Mouse (Mus musculus): ENCODE measurements at regions not wholly inside any gene's neighbourhood (a gene's known extent, or its start where the extent isn't known, plus 50 kb on each side); places are given as distances from the start of the nearest gene placed in this dataset.

DNA sequence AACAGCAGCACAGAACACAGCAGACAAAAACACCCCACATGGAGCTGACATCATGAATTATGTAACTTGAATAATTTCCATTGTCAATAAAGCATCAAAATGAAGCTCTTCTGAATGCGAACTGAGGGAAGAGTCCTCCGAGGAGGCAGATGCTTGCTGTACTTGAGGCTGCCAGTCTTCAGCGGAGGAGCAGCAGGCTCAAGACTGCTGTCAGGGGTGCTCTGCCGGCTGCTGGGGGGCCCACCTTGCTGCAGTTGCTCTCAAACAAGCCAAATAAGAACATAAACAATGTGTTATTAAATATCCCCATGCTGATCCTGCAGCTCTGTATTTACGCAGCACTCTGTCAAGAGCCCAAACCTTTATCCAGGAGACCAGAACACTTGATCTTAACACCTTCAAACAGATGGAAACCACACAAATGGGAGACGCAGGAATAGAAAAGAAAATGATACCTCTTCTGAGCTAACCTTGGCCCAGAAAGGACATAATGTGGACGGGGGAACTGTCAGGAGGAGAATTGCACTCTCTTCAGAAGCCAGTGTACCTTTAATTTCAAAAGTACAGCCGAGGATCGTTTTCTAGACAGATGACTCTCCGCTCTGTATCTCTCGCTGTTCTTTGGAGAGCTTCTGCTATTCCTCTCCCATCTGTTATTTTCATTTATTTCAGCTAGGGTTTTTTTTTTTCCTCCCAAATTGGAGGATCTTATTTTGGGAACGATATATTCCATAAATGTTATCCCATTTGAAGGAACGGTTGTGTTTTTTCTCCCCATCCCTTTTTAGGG lies 612.0 kb upstream of the Arid1b start:
- H3K4me3 ChIP-seq (ENCODE audit: low read depth, low read length) = no peak overlapping the region
- H3K4me2 ChIP-seq (replicated peaks; ENCODE audit: low read depth) = no peak overlapping the region
- H3K9me3 ChIP-seq (ENCODE audit: control insufficient read depth) = no peaks in the 10 kb centered on the region
- ATAC-seq = no peak
- no peak overlapping the region for H3K9ac ChIP-seq (ENCODE audit: low read depth, low read length)
- H3K27ac ChIP-seq (ENCODE audit: low read depth, low read length) = no peak overlapping the region
- H3K4me1 ChIP-seq (replicated peaks; ENCODE audit: control insufficient read depth, insufficient read depth, low read length) = no peaks in the 10 kb centered on the region; the same call in 1 of the 2 replicates
- 81% methylated on average over 13 of the region's 13 CpGs for WGBS
- no peak for TF ChIP-seq CTCF (IDR thresholded peaks at IDR 0.05; ENCODE audit: low read depth)
- no peaks in the 10 kb centered on the region for H3K27me3 ChIP-seq (replicated peaks; ENCODE audit: control insufficient read depth, insufficient read depth, low read length)
- no peaks in the 10 kb centered on the region for H3K36me3 ChIP-seq (ENCODE audit: control insufficient read depth, insufficient read depth)

DNA sequence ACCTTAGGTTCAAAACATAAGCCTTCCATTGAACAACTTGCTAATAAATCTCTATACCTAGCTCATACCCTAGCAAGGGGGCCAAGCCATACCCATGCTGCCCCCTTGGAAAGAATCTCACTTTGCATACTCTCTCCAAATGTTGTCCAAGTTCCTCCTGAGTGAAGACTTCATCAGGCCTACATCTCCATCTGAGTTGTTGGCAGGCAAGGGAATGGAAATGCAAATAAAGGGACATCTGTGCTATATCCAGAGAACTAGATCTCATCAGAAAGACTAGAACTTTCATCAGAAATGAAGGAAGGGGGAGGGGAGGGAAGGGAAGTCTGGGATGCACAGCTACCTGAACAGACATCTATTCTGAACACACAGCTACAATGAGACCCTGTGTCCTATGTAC lies 611.4 kb upstream of the Arid1b start:
- no peak overlapping the region for H3K27ac ChIP-seq (ENCODE audit: low read depth, low read length)
- ATAC-seq = no peak
- H3K9ac ChIP-seq (ENCODE audit: low read depth, low read length) = no peak overlapping the region
- H3K36me3 ChIP-seq (ENCODE audit: control insufficient read depth, insufficient read depth) = no peaks in the 10 kb centered on the region
- H3K9me3 ChIP-seq (ENCODE audit: control insufficient read depth) = no peaks in the 10 kb centered on the region
- H3K4me1 ChIP-seq (replicated peaks; ENCODE audit: control insufficient read depth, insufficient read depth, low read length) = no peaks in the 10 kb centered on the region; the same call in 1 of the 2 replicates
- no peak overlapping the region for H3K4me2 ChIP-seq (replicated peaks; ENCODE audit: low read depth)
- no peak overlapping the region for H3K4me3 ChIP-seq (ENCODE audit: low read depth, low read length)
- H3K27me3 ChIP-seq (replicated peaks; ENCODE audit: control insufficient read depth, insufficient read depth, low read length) = no peaks in the 10 kb centered on the region
- TF ChIP-seq CTCF (IDR thresholded peaks at IDR 0.05; ENCODE audit: low read depth) = no peak

DNA sequence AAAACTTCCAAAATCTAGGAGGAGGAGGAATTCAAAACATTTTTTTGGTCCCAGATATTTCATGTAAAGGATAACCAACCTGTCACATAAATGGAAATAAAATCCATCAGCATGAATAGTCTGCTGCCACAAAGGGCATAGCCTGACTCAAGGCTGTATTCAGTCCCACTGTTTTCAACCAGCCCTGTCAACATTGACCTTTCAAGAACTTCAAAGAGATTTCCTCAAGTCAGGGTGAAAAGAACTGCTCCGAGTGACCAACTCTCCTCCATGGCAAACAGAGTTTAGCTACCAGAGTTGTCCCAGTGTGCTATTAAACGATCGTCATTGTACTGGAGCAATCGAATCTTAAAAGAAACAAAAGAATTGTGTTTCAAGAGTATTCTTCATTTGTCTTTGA lies 606.5 kb upstream of the Arid1b start:
- ATAC-seq = no peak
- 59% methylated on average over 4 of the region's 4 CpGs for WGBS

DNA sequence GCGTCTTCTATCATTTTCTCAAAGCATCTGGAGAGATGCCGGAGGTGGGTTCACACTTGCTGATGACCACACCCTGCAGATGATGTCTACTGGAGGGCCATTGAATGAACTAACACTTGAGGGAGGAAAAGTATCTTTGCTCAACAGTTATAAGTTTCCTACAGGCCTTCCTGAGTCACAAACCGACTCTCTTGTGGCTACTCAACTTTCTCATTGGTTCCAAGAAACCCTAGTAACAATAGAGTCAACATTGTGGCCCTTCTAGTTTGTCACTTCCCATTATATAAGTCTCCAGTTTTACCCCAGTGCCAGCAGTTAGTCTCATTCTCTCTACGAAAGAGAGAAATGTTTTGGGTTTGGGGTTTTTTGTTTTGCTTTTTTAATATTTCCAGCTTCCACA lies 604.1 kb upstream of the Arid1b start:
- Histone ChIP-seq H3K27me3 (replicated peaks; ENCODE audit: control insufficient read depth, insufficient read depth, low read length) (no peaks in the 10 kb centered on the region), H3K9me3 (ENCODE audit: control insufficient read depth) (no peaks in the 10 kb centered on the region), H3K4me1 (replicated peaks; ENCODE audit: control insufficient read depth, insufficient read depth, low read length) (no peaks in the 10 kb centered on the region), H3K36me3 (ENCODE audit: control insufficient read depth, insufficient read depth) (no peaks in the 10 kb centered on the region), H3K4me2 (replicated peaks; ENCODE audit: low read depth) (no peak overlapping the region), H3K9ac (ENCODE audit: low read depth, low read length) (no peak overlapping the region), H3K4me3 (ENCODE audit: low read depth, low read length) (no peak overlapping the region), H3K27ac (ENCODE audit: low read depth, low read length) (no peak overlapping the region)
- no peak for TF ChIP-seq CTCF (IDR thresholded peaks at IDR 0.05; ENCODE audit: low read depth)
- no peak for ATAC-seq
- 90% methylated on average over 4 of the region's 4 CpGs for WGBS

More for the DNA sequence above, 606.5 kb upstream of the Arid1b start:
- no peak overlapping the region for H3K4me3 ChIP-seq (ENCODE audit: low read depth, low read length)
- no peaks in the 10 kb centered on the region for H3K4me1 ChIP-seq (replicated peaks; ENCODE audit: control insufficient read depth, insufficient read depth, low read length)
- TF ChIP-seq CTCF (IDR thresholded peaks at IDR 0.05; ENCODE audit: low read depth) = no peak
- no peaks in the 10 kb centered on the region for H3K36me3 ChIP-seq (ENCODE audit: control insufficient read depth, insufficient read depth)
- no peak overlapping the region for H3K4me2 ChIP-seq (replicated peaks; ENCODE audit: low read depth)
- H3K9ac ChIP-seq (ENCODE audit: low read depth, low read length) = no peak overlapping the region
- H3K27me3 ChIP-seq (replicated peaks; ENCODE audit: control insufficient read depth, insufficient read depth, low read length) = no peaks in the 10 kb centered on the region
- no peaks in the 10 kb centered on the region for H3K9me3 ChIP-seq (ENCODE audit: control insufficient read depth)
- no peak overlapping the region for H3K27ac ChIP-seq (ENCODE audit: low read depth, low read length)

DNA sequence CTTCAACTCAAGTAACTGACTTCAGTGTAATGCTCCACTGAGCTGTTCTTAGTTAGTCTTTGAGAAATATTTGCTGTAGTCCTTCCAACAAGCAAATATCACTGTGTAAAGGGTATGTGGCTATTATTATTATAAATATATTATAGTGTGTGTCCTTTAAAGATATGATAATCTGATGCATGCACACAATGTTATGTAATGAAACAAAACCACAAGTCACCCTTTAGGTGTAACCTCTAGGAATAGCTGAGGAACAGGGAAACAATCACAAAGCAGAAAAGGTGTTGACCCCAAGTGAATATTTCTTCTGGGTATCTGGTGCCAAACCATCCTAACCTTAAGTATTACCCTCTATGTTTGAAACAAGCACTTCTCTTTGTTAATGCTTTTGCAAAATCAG lies 603.6 kb upstream of the Arid1b start:
- no peaks in the 10 kb centered on the region for H3K36me3 ChIP-seq (ENCODE audit: control insufficient read depth, insufficient read depth)
- no peaks in the 10 kb centered on the region for H3K9me3 ChIP-seq (ENCODE audit: control insufficient read depth)
- no peak overlapping the region for H3K4me2 ChIP-seq (replicated peaks; ENCODE audit: low read depth)
- no peak overlapping the region for H3K4me3 ChIP-seq (ENCODE audit: low read depth, low read length)
- no peak overlapping the region for H3K27ac ChIP-seq (ENCODE audit: low read depth, low read length)
- ATAC-seq = no peak
- no peaks in the 10 kb centered on the region for H3K4me1 ChIP-seq (replicated peaks; ENCODE audit: control insufficient read depth, insufficient read depth, low read length)
- no peak for TF ChIP-seq CTCF (IDR thresholded peaks at IDR 0.05; ENCODE audit: low read depth)
- H3K27me3 ChIP-seq (replicated peaks; ENCODE audit: control insufficient read depth, insufficient read depth, low read length) = no peaks in the 10 kb centered on the region
- no peak overlapping the region for H3K9ac ChIP-seq (ENCODE audit: low read depth, low read length)

DNA sequence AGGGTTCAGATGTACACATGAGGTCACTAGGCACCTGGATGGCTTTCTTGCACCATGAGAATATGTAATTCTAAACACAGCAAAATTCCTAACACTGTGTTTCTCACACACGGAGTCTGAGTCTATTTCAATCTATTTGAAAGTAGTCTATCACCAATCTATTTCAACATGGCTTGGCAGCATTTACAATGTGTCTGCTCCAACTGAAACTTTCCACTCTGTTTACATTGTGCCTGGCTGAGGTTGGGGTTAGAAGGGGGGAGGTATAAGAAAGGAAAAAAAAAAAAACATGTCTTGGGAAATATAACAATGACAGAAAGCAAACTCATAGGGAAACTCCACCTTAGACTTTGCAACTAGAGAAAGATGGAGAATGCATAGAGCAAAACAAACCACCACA lies 602.9 kb upstream of the Arid1b start:
- H3K27me3 ChIP-seq (replicated peaks; ENCODE audit: control insufficient read depth, insufficient read depth, low read length) = no peaks in the 10 kb centered on the region
- ATAC-seq = no peak
- 36% methylated on average over 1 of the region's 1 CpGs for WGBS
- no peak overlapping the region for H3K27ac ChIP-seq (ENCODE audit: low read depth, low read length)
- no peak overlapping the region for H3K4me3 ChIP-seq (ENCODE audit: low read depth, low read length)
- no peaks in the 10 kb centered on the region for H3K4me1 ChIP-seq (replicated peaks; ENCODE audit: control insufficient read depth, insufficient read depth, low read length)
- no peak overlapping the region for H3K9ac ChIP-seq (ENCODE audit: low read depth, low read length)
- no peaks in the 10 kb centered on the region for H3K36me3 ChIP-seq (ENCODE audit: control insufficient read depth, insufficient read depth)
- TF ChIP-seq CTCF (IDR thresholded peaks at IDR 0.05; ENCODE audit: low read depth) = no peak
- H3K4me2 ChIP-seq (replicated peaks; ENCODE audit: low read depth) = no peak overlapping the region
- H3K9me3 ChIP-seq (ENCODE audit: control insufficient read depth) = no peaks in the 10 kb centered on the region
